Mouse (Mus musculus) embryo, embryonic 11.5 days (tissue): ENCODE measurements around the gene Ppp4r3a.
"Not testable (repeated sequence)": the region's sequence is repeated elsewhere in the genome, so short reads cannot be mapped to it uniquely, and the experiment has no call there.

Experiments used
- DNase-seq: peaks from one replicate; pipeline ENCODE4 v3.0.0-alpha.2; 2012; ENCODE audit warnings: low read depth, low spot score

Gene Ppp4r3a

DNA sequence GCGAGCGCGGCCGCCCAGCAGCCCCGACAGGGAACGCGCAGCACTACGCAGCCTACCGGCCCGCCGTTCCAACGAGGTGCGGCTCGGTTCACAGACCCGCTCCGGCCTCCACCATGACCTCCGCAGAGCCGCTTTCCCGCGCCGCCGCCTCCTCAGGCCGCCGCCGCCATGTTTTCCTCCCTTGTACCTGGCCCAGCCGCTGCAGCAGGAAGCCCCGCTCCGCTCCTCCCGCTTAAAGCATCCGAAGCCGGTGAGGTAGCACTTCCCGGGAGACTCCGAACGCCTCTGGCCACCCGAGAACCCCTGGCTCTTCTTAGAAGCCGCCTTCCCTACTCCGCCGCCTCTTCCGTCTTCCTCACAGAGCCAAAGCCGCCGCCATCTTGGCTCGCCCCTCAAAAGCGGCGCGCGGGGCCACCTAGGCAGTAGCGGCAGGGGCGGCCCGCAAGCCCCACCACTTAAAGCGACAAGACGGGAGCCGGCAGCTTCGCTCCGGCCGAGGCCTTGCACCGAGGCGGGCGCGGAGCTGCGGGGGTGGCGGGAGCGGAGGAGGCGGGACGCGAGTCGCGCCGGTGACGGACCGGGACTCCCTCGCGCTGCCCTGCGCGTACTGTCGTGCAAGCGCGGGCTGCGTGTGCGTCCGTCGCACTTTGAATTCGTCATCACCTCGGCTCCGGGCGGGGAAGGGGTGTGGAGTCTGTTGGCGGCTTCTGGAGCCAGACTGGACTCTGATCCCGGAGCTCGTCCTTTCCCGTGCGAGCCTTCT is at the start of gene Ppp4r3a:
Gene Ppp4r3a (minus strand): TSS at position 627 of the 763 bp plus-strand sequence.
- peak; percentile 96 for DNase-seq

DNA sequence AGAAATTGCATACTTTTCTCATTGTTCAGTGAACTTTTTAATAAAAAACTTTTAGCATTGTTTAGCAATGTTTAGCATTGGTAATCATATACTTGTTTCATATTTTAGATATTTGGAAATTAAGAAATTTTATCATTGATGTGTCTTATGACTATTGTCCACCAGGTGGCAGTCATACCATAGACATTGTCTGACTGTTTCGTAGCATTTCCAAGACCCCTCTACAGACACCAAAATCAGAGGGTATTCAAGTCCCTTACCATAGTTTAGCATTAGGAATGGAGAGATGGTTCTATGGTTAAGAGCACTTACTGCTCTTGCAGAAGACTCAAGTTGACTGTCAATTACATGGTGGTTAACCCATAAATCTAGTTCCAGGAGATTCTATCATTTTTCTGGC is 39.5 kb upstream of the Ppp4r3a start:
- peak; percentile 17 for DNase-seq

DNA sequence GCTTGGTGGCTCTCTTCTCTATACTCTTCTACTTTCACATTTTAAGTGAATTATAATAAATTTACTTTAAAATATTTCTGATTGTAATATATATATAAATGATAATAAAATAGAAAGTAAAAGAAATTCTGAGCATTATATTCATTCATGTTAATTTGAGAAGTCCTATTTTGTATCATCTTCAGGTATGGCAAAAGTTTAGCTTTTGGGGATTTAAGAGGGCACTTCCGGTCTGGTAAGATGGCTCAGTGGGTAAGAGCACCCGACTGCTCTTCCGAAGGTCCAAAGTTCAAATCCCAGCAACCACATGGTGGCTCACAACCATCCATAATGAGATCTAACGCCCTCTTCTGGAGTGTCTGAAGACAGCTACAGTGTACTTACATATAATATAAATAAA is 38.6 kb upstream of the Ppp4r3a start:
- DNase-seq = not testable (repeated sequence)

DNA sequence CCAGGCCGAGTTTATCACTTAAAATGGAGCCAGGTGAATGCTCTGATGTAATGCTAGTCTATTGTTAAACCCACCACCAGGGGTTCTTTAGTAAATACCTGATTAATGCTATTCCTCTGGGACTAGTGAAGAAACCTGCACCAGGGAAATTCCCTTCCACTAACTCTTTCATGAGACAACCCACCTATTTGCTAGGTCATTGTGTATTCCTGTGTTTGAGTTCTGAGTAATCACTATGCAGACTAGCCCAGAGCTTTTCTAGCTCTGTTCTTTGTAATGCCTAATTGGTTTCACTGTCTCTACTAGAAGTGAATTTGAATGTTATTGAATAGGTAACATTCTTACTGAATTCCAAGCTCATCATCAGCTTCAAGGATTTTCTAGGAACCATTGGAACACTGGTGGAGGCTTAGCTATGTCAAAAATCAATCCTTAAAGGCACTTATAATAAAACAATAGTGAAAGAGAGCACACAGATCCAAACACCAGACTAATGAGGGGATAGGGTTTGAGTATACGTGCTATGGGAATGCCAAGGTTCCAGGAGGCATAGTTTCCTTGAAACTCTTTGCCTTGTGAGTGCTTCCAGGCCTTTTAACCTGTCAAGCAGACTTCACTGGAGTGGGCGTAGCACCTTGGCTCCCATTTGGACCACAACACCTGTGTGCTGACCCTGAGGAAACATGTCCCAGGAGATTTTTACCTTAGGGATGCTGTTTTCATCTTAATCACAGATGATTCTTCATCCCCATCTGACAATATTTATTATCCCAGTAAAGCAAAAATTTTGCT is 26.5 kb upstream of the Ppp4r3a start:
- not testable (repeated sequence) for DNase-seq

DNA sequence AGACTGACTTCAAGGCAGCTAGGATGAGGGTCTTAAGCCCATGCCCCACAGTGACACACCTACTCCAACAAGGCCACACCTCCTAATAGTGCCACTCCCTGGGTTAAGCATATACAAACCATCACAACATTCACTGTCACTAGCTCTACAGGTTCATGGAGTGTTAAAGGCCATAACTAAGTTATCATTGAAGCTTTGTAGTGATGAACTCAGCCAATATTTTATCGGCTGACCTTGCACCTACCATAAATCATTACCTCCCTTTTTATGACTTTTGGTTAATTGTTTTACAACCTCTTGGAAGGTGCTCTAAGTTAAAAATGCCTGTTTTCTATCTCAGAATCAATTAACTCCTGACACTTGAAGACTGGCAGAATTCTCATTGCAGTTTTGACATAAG is 24.2 kb upstream of the Ppp4r3a start:
- DNase-seq = no peak

DNA sequence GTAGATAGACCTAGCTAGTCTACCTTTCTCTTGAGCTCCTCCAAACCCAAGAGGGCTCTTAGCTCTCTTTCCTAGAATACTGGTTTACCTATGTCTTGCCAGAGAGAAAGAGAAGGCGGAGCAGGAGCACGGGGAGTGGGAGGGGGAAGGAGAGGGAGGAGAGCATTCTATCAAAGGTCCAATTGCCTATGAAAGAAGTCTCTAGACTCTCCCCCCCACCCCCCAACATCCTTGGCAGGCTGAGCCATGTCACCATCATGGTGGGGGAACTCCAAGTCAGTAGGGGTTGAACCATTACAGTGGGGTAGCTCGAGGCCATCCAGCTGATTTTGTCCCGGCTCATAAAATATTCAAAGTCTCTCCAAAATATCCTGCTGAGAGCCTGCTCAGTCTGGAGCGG is 22.1 kb upstream of the Ppp4r3a start:
- DNase-seq = no peak

DNA sequence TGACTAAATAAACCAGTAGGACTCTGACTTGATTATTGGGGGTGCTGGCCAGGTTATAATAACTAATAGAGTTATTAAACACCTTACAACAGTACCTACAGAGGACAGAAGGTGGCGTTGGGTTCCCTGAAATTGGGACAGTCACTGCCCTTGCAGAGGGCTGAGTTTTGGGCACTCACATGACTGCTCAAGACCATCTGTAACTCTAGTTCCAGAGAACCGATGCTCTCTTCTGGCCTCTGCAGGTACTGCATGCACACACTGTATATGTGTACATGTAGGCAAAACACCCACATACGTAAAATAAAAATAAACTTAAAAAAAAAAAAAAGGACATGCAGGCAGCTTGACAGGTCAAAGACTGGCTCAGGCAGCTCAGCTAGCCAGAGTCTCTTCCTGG is 19.1 kb upstream of the Ppp4r3a start:
- no peak for DNase-seq

DNA sequence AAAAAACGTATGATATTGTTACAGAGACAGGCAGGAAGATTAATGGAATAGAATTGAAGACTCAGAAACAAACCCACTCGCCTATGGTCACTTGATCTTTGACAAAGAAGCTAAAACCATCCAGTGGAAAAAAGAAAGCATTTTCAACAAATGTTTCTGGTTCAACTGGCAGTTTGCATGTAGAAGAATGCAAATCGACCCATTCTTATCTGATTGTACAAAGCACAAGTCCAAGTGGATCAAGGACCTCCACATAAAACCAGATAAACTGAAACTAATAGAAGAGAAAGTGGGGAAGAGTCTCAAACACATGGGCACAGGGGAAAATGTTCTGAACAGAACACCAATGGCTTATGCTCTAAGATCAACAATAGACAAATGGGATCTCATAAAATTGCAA is 10.2 kb upstream of the Ppp4r3a start:
- not testable (repeated sequence) for DNase-seq

DNA sequence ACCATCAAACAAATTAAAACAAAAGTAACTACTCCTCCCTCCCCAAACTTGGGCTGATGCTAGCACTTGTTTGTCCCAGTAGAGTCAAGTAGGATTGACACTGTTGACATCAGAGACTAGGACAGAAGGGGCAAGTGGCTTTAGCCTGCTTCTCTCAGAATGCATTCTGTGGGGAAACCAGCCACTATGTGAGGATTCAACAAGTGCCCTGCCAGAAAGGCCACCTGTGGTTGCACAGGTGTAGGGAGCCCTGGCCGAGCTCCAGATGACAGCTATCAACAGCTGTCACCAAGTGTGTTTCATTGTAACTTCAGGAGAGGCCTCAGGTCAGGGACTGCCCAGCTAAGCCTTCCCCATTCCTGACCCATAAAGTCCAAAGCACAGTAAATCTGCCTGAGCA is 6.5 kb upstream of the Ppp4r3a start:
- no peak for DNase-seq

DNA sequence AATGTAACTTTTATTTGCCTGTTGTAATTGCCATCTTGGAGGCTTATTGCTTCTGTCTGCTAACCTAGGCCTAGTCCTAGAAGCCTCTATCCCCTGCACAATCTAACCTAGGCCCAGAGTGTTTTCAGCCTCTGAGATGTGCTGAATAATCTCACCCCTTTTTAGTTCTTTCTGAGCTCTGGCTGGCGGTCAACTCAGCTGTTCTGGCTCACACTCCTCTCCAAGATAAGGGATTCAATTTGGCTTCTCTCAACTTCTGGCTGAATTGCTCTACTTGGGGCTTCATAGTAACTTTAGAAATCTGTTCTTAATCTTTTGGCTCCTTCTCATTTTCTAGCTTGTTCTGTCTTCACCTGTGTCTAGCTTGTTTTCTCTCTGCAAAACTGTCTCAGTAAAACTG is 3.9 kb upstream of the Ppp4r3a start:
- DNase-seq = no peak

DNA sequence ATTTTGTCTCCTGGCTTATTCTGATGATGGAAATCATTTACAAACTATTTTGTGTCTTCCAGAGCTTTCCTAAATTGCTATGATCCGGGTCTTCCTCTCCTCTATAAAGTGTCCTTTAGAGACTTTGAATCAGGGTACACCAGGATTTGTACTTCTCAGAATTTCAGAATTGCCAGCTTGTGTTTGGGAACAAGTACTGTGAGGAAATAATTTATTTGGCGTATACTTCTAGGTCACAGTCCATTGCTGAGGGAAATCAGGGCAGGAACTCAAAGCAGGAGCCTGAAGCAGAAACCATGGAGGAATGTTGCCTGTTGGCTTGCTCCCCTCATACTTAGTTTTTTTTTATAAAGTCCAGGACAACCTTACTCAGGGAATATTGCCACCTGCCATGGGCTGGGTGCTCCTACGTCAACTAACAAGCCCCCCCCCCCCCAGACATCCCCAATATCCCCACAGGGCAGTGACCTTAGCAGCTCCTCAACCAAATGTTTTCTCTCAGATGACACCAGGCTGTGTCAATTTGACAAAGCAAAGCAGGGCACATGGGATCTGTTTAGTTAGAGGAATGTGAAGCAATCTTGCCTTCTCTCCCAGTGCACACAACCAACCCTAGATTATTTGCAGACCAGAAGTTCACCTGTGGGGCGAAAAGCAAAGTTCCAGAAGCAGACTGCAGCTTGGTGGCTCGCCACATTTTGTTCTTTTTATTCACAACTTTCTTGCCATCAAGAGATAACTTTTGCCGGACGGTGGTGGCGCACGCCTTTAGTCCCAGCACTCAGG is 1.6 kb upstream of the Ppp4r3a start:
- no peak for DNase-seq

DNA sequence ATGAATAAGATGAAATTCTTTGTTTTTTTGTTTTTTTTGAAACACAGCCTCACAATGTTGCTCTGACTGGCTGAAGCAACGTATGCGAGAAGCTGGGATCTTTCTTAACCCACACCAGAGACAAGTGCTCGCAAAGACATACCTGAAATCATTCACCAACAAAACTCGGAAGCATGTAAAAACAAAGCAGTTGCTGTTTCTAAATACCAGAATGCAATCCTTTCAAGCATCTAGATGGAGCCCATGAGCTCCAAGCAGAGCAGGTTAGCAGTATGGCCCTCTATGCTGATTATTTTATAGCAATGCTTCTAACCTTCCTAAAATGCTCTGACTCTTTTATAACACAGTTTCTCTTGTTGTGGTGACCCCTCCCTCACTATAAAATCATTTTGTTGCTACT is 735 bp upstream of the Ppp4r3a start:
- no peak for DNase-seq

DNA sequence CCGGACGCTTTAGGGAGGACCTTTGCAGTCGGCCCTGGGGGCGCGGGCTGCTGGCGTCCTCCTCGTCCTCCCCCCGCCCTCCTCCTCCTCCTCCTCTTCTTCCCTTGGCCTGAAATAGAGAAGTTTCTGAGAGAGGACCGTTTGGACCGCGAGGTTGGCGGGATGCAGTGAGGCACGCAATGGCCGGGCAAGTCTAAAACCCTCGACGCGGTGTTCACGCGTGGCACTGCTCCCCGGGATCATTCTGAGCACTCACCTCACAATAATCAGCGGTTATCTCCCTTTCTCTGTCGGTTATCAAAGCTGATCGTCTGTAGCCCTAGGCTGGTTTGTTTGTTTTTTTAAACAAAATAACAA is 315 bp upstream of the Ppp4r3a start:
- DNase-seq = no peak

DNA sequence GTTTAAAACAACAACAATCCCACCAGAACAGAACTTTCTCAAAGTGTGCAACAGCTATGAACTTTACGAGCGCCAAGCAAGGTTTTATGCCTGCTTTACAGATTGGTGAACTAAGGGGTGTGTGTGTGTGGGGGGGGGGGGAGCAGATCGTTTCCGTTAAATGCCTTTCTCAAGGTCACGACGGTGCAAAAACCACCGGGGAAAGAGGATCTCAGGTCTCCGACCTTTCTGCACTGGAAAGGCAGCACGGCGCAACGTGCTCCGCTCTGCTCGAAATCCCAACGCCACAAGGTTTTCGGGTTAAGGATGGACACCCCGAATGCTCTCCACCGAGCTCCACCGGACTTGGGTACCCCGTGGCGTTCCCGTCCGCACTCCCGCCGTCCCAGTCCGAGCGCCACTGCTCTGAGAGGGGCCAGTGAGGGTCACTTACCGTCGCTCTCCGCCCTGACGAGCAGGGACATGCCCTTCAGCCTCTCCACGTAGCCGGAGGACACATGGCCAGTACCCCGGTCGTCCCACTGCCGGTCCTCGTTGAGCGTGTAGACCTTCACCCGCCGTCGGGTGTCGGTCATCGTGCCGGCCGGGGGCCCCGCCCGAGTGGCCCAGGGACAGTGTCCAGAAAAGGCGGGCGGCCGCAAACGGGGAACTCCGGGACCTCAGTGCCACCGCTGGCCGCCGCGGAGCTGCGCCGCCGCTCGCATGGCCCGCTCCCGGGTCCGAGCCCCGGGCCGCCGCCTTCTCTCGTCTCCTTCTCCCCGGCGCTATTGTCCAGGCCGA is 1.0 kb downstream of the Ppp4r3a start:
- DNase-seq = no peak

DNA sequence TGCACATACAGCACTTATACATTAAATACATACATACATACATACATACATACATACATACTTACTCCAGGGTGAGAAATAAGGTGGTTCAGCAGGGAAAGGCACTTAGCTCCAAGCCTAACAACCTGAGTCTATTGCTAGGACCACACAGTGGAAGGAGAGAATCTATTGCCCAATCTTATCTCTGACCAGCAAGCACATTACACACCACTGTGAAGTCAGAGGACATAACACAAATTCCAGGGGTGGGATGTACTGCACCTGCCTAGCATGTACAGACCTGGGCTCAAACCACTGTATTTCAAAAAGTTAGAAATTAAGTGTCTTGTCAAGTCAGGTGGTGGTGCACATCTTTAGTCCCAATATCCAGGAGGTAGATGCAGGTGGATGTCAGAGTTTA is 5.5 kb downstream of the Ppp4r3a start:
- DNase-seq = no peak

DNA sequence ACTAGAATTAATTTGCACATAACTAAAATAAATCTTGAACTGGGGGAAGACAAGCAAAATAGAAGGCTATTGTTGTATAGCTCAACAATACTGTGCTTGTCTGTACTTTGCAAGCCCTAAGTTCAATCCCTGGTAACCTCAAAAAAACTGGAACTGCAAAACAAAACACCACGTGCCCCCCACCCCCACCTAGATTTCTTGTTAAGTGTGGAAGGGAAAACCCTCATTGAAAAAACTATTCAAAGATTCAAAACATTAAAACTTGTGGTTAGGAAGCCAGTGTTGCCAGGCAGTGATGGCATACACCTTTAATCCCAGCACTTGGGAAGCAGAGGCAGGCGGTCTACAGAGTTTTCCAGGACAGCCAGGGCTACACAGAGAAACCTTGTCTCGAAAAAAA is 8.1 kb downstream of the Ppp4r3a start:
- DNase-seq = no peak

DNA sequence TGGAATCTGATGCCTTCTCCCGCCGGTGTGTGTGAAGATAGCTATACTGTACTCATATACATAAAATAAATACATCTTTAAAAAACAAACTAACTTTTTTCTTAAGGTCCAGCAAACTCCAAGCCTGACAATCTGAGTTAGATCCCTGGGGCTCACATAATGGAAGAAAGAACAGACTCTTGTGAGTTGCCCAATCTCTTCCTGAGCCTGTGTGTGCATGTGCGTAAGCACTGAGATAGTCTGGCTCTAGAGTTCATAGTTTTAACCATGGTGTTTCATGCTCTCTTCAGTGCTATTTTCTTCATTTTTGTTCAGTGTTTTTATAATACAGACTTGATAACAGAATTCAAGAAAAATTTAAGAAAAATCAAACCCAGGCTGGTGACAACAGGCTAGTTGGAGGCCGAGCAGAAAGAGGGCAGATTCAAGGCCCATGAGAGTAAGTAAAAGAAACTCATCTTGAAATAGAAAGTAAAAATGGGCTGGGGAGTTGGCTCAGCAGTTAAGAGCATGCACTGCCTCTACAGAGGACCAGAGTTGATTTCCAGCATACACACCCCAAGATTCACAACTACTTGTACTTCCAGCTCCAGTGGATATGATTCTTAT is 8.6 kb downstream of the Ppp4r3a start:
- no peak for DNase-seq

DNA sequence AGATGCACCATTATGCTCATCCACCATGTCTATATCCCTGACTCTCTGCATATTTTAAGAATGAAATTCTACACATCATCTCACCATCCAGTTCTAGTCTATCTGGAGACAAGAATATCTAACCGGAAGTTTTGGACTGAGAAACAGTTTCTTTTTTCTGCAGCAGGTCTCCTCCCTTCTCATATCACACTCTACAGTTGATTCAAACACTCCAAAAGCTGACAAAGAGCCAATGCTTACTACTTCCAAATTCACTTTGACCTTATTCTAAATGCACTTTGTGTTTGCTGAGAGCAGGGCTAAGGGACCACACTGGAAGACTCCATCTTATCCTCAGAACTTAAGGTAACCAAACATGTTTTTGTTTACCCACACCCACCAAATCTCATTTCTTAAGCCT is 13.7 kb downstream of the Ppp4r3a start:
- DNase-seq = no peak

DNA sequence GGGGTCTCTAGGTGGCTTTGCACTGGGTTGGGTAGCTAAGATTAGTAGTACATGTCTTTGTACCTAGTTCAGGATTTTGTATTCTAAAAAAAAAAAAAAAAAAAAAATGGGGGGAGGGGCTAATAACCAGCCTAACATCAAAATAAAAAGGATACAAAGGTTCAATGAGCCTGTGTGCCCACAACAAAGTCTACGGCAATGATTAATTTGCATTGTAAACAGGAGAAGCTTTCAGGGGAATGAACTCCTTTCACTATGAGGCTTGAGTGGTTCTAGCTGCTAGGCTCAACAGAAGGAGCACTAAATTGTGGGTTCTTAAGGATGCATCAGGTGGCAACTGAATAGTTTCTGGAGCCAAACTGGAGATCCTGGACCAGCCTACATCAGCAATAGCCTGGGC is 17.2 kb downstream of the Ppp4r3a start:
- DNase-seq = no peak

DNA sequence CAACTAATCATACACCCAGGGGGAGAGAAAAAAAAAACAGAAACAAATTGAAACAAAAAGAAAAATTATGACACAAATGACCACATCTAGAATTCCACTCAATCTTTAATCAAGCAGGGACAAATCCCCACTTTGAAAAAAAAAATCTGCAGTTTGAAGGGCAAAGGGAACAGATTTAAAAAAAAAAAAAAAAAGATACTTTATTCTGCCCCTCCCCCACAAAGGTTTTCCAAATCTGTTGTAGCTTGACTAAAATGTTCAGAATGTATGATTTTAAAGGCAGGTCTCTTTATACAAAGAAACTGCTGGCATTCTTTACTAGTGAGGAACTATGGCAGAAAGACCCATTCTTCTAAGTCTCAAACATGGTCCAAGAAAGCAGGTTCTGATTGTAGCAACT is 43.5 kb downstream of the Ppp4r3a start:
- no peak for DNase-seq
